Mouse (Mus musculus) heart, embryonic 12.5 days (tissue): Measurements from ENCODE around the gene Gga1. TPM values are rescaled to one million over a fixed set of nuclear protein-coding genes. Genes with fewer than 3 reads are reported as not detected.

ENCODE experiments used
- ATAC-seq: fragments of 200-750 bp; cut with Nextera tagmentation; 2 replicates; pipeline ENCODE4 v1.8.0; 2017; ENCODE audit warnings: moderate TSS enrichment, moderate library complexity; ENCODE audit not compliant: insufficient number of reproducible peaks, low FRiP score
- H3K27ac ChIP-seq: fragments of 300-500 bp; sonication (generic); 2 replicates; pipeline ENCODE4 v1.5.1; 2016; ENCODE audit warnings: mild to moderate bottlenecking, moderate library complexity; ENCODE audit not compliant: poor library complexity, severe bottlenecking
- H3K27me3 ChIP-seq: fragments of 300-500 bp; sonication (generic); replicated peaks from 2 replicates; pipeline ENCODE4 v1.6.1; 2016; ENCODE audit warnings: mild to moderate bottlenecking, moderate library complexity
- H3K36me3 ChIP-seq: fragments of 300-500 bp; sonication (generic); 2 replicates; pipeline ENCODE4 v1.6.1; 2016; ENCODE audit warnings: mild to moderate bottlenecking, moderate library complexity
- H3K4me1 ChIP-seq: fragments of 300-500 bp; sonication (generic); replicated peaks from 2 replicates; pipeline ENCODE4 v1.6.1; 2016; ENCODE audit warnings: mild to moderate bottlenecking
- H3K4me2 ChIP-seq: fragments of 300-500 bp; sonication (generic); 2 replicates; pipeline ENCODE4 v1.6.1; 2016; ENCODE audit warnings: mild to moderate bottlenecking, moderate library complexity
- H3K4me3 ChIP-seq: fragments of 300-500 bp; sonication (generic); 2 replicates; pipeline ENCODE4 v1.5.1; 2016; ENCODE audit warnings: mild to moderate bottlenecking
- H3K9ac ChIP-seq: fragments of 300-500 bp; sonication (generic); 2 replicates; pipeline ENCODE4 v1.6.1; 2016; ENCODE audit warnings: mild to moderate bottlenecking, moderate library complexity
- H3K9me3 ChIP-seq: fragments of 300-500 bp; sonication (generic); replicated peaks from 2 replicates; pipeline ENCODE4 v1.6.1; 2016; ENCODE audit warnings: mild to moderate bottlenecking, moderate library complexity
- WGBS: fragments of 180-500 bp; shearing (Covaris S2); methylation state at CpG from one replicate; pipeline ENCODE4 v1.1.7; 2016; 5-methylcytosine and 5-hydroxymethylcytosine counted together
- polyA plus RNA-seq: library from polyadenylated mRNA; unstranded; fragments of >200 nt; fragmentation: Nextera tagmentation; extraction: Ambion mirVana; gene quantifications from 2 replicates; pipeline ENCODE4 v1.2.1, GENCODE M21; 2016

The Gga1 gene
- polyA plus RNA-seq, result 54.0 and 54.7 TPM in 2 replicates

- H3K9ac ChIP-seq, result peak within 1 kb of the TSS; percentile 90
- H3K27me3 ChIP-seq, result no peaks in the 10 kb centered on the region
- peaks cover 25% of the 10 kb centered on the region for H3K36me3 ChIP-seq
- peak within 1 kb of the TSS; percentile 77 for H3K4me2 ChIP-seq
- peak; percentile 94 for ATAC-seq
- peak within 1 kb of the TSS; percentile 78 for H3K4me3 ChIP-seq
- no peaks in the 10 kb centered on the region for H3K9me3 ChIP-seq
- H3K4me1 ChIP-seq, result peaks cover 43% of the 10 kb centered on the region
- H3K27ac ChIP-seq, result peak within 1 kb of the TSS; percentile 99
- WGBS, result 1% methylated on average over 67 of the region's 95 CpGs
These were observed at the start of gene Gga1 for GRCm38 (mm10) chr15:78876991-78877809. Gga1 (plus strand) TSS chr15:78877190.

- no peaks in the 10 kb centered on the region for H3K9me3 ChIP-seq
- peaks cover 24% of the 10 kb centered on the region for H3K4me1 ChIP-seq
- H3K27me3 ChIP-seq, result 0 out of 2 replicates have a peak, but pooled peaks cover 9% of the 10 kb centered on the region
- no peak overlapping the region for H3K4me2 ChIP-seq
- H3K36me3 ChIP-seq, result no peaks in the 10 kb centered on the region
- ATAC-seq, result no peak
- no peak overlapping the region for H3K4me3 ChIP-seq
- H3K27ac ChIP-seq, result no peak overlapping the region
- H3K9ac ChIP-seq, result no peak overlapping the region
- 9% methylated on average over 5 of the region's 5 CpGs for WGBS
These were observed 48.7 kb upstream of the Gga1 start for GRCm38 (mm10) chr15:78828315-78828714.

- 0 out of 2 replicates have a peak, but pooled peaks cover 9% of the 10 kb centered on the region for H3K27me3 ChIP-seq
- H3K27ac ChIP-seq, result no peak overlapping the region
- 80% methylated on average over 1 of the region's 1 CpGs for WGBS
- H3K4me3 ChIP-seq, result no peak overlapping the region
- no peak overlapping the region for H3K9ac ChIP-seq
- H3K36me3 ChIP-seq, result no peaks in the 10 kb centered on the region
- H3K4me1 ChIP-seq, result peaks cover 37% of the 10 kb centered on the region
- H3K9me3 ChIP-seq, result no peaks in the 10 kb centered on the region
- no peak for ATAC-seq
- H3K4me2 ChIP-seq, result no peak overlapping the region
These were observed 47.4 kb upstream of the Gga1 start for GRCm38 (mm10) chr15:78829636-78830035.

GRCm38 (mm10) chr15:78830742-78831719 is 46.0 kb upstream of the Gga1 start:
- no peak for ATAC-seq
- no peak overlapping the region for H3K4me3 ChIP-seq
- H3K9ac ChIP-seq, result no peak overlapping the region
- H3K27ac ChIP-seq, result peak overlapping the region; percentile 88; the same call in 1 of the 2 replicates
- H3K4me2 ChIP-seq, result no peak overlapping the region
- 59% methylated on average over 10 of the region's 10 CpGs for WGBS
- peaks cover 51% of the 10 kb centered on the region for H3K4me1 ChIP-seq
- no peaks in the 10 kb centered on the region for H3K36me3 ChIP-seq
- no peaks in the 10 kb centered on the region for H3K9me3 ChIP-seq
- H3K27me3 ChIP-seq, result 0 out of 2 replicates have a peak, but pooled peaks cover 8% of the 10 kb centered on the region

- Histone ChIP-seq H3K4me3 (no peak overlapping the region), H3K9ac (0 out of 2 replicates have a peak overlapping the region, but pooled peaks have one; percentile 0), H3K36me3 (no peaks in the 10 kb centered on the region), H3K9me3 (no peaks in the 10 kb centered on the region), H3K27ac (peak overlapping the region; percentile 88), H3K4me2 (peak overlapping the region; percentile 16), H3K27me3 (0 out of 2 replicates have a peak, but pooled peaks cover 6% of the 10 kb centered on the region), H3K4me1 (peaks cover 57% of the 10 kb centered on the region)
- 39% methylated on average over 19 of the region's 19 CpGs for WGBS
- ATAC-seq, result peak; percentile 59
These were observed 45.0 kb upstream of the Gga1 start for GRCm38 (mm10) chr15:78831720-78832657.

- Histone ChIP-seq H3K27ac (peak overlapping the region; percentile 88), H3K36me3 (no peaks in the 10 kb centered on the region), H3K4me1 (peaks cover 57% of the 10 kb centered on the region), H3K27me3 (0 out of 2 replicates have a peak, but pooled peaks cover under 1% of the 10 kb centered on the region), H3K9me3 (no peaks in the 10 kb centered on the region), H3K4me3 (no peak overlapping the region), H3K4me2 (peak overlapping the region; percentile 16; the same call in 1 of the 2 replicates), H3K9ac (peak overlapping the region; percentile 37; the same call in 1 of the 2 replicates)
- 16% methylated on average over 14 of the region's 14 CpGs for WGBS
- peak; percentile 66 for ATAC-seq
These were observed 44.3 kb upstream of the Gga1 start for GRCm38 (mm10) chr15:78832701-78833123.

GRCm38 (mm10) chr15:78833582-78833981 is 43.4 kb upstream of the Gga1 start:
- peaks cover 57% of the 10 kb centered on the region for H3K4me1 ChIP-seq
- H3K27me3 ChIP-seq, result no peaks in the 10 kb centered on the region
- no peak for ATAC-seq
- peak overlapping the region; percentile 88 for H3K27ac ChIP-seq
- no peak overlapping the region for H3K4me2 ChIP-seq
- no peaks in the 10 kb centered on the region for H3K36me3 ChIP-seq
- no peaks in the 10 kb centered on the region for H3K9me3 ChIP-seq
- H3K9ac ChIP-seq, result no peak overlapping the region
- H3K4me3 ChIP-seq, result no peak overlapping the region
- 90% methylated on average over 3 of the region's 3 CpGs for WGBS

GRCm38 (mm10) chr15:78834233-78835005 is 42.6 kb upstream of the Gga1 start:
- 26% methylated on average over 10 of the region's 10 CpGs for WGBS

GRCm38 (mm10) chr15:78835200-78836085 is 41.5 kb upstream of the Gga1 start:
- WGBS, result 12% methylated on average over 11 of the region's 12 CpGs
- Histone ChIP-seq H3K4me2 (peak overlapping the region; percentile 8; the same call in 1 of the 2 replicates), H3K4me1 (peaks cover 68% of the 10 kb centered on the region), H3K9ac (0 out of 2 replicates have a peak overlapping the region, but pooled peaks have one; percentile 16), H3K27ac (peak overlapping the region; percentile 88), H3K4me3 (no peak overlapping the region), H3K9me3 (no peaks in the 10 kb centered on the region), H3K36me3 (no peaks in the 10 kb centered on the region), H3K27me3 (no peaks in the 10 kb centered on the region)
- ATAC-seq, result peak; percentile 49

More at GRCm38 (mm10) chr15:78834233-78835005, 42.6 kb upstream of the Gga1 start:
- H3K36me3 ChIP-seq, result no peaks in the 10 kb centered on the region
- H3K4me1 ChIP-seq, result peaks cover 59% of the 10 kb centered on the region
- H3K27ac ChIP-seq, result peak overlapping the region; percentile 88
- H3K4me2 ChIP-seq, result peak overlapping the region; percentile 8; the same call in 1 of the 2 replicates
- no peak overlapping the region for H3K4me3 ChIP-seq
- ATAC-seq, result peak; percentile 7; the same call in 1 of the 2 replicates
- H3K9ac ChIP-seq, result 0 out of 2 replicates have a peak overlapping the region, but pooled peaks have one; percentile 3
- H3K27me3 ChIP-seq, result no peaks in the 10 kb centered on the region
- H3K9me3 ChIP-seq, result no peaks in the 10 kb centered on the region
